Mouse (Mus musculus): ENCODE data around the gene Scnn1a. TPM values are rescaled to one million over a fixed set of nuclear protein-coding genes. Genes with fewer than 3 reads are reported as not detected.

Gene Scnn1a
- 14.9 and 18.5 TPM in 2 replicates for polyA plus RNA-seq (2012; rRNA removed; ENCODE audit: low replicate concordance)

DNA sequence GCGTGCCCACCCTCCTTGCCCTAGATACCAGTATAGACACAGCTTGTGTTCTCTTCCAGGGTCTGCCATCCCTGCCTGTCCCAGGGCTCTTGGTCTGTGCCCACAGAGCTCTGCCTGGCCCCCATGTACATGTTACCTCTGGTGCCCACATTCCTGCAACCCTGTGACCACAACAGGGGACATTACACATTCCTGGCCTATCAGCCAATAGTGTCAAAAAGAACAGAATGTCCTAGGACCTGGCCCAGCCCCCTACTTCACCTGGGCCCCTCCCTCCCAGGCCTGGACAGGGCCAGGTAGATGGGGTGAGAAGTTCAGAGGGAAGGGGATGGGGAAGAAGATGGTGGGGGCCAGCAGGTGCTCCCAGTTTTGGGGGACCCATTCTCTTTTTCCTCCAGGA is at the start of gene Scnn1a:
TSS of gene Scnn1a (plus strand) at position 337 of the 400 bp plus-strand sequence.

GRCm38 (mm10) chr6:125285890-125286289 is 34.6 kb upstream of the Scnn1a start, which contains the start of gene Tuba3a:
Tuba3a (minus strand) TSS chr6:125286042.

DNA sequence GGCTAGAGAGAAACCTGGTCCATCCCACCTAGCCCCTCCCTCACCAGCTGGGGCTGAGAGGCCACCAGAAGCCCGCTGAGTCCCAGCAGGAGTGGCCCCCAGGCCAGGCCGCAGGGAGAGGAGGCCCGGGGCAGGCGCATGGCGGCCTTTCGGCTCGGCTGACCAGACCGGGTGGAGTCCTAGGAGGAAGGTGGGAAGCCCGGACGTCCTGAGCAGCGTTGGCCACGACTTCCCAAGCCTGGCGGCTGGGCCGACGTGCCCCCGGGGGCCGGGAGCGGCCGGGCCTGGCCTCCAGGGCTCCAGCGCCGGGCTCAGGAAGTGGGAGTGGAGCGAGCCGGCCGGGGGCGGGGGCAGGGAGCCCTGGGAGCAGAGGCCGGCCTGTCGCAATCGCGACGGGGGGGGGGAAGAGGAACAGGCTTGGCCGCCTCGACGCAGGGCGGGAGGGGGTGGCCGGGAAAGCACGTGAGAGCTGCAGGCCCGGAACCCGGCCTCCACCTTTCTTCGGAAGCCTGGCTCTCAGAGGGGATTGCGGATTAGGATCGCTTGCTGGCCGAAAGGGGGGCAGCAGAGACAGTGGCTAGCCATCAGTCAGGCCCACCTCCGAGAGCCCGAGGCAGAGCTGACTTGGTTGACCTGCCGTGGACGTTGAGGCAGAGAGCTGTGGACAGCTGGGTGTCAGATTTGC is 6.8 kb upstream of the Scnn1a start, which contains the start of gene Ltbr:
TSS of gene Ltbr (minus strand) at position 340 of the 685 bp plus-strand sequence.

GRCm38 (mm10) chr6:125348721-125349574 is 28.5 kb downstream of the Scnn1a start, which contains the start of gene Tnfrsf1a:
Tnfrsf1a (plus strand) TSS chr6:125349362.

DNA sequence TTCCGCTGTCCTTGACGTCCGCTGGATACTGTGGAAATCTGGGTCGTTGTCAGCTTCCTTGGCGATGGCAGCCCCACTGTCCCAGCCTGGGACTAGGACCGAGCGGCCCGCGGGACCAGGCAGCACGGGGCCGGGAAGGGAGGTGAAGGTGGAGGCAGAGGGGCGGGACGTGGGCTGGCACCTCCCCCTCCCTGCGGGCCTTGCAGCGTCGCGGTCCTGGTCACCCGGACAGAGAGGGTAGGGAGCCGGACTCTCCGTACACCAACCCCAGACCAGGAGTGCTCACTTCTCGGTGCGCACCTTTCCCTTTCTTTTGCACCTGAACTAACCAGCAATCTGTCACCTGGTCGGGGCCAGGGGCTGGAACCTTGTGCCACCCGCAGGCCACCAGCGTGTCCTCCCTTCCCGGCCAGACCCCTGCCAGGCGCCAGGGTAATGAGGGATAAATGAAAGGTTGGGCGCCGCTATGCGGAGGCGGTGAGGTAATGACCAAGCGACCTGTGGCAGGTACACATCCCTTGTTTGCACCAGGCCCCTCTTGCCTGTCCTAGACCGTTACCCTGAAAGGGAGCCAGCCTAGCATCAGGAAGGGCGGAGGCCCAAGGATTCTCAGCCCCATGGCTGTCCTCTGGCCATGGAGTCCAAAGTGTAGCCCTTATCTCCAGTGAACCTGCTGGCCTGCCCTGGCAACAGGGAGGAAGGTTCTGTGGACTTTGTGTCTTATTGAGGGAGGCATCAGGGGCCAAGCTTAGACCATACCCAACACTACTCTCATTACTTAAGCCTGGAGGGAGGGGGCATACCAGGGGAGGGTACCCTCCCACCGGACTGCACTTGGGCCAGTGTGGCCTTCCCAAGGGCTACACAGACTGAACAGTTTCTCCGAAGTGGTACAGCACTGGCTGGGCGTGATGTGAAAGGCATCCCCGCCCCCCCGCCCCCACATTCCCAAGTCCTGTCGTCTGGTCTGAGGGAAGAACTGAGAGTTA is 60.2 kb downstream of the Scnn1a start, which contains the start of gene Plekhg6:
TSS of gene Plekhg6 (minus strand) at position 422 of the 989 bp plus-strand sequence.

Other genes starting within 250 kb of the Scnn1a start
- gene Chd4, start 224.7 kb upstream of the Scnn1a start, polyA plus RNA-seq (2012; rRNA removed; ENCODE audit: low replicate concordance), result 30.4 and 134 TPM in 2 replicates
- 15.3 and 15.5 TPM in 2 replicates for gene Nop2, start 188.8 kb upstream of the Scnn1a start, polyA plus RNA-seq (2012; rRNA removed; ENCODE audit: low replicate concordance)
- gene Iffo1, start 175.4 kb upstream of the Scnn1a start, polyA plus RNA-seq (2012; rRNA removed; ENCODE audit: low replicate concordance), result 32.1 and 52.1 TPM in 2 replicates
- gene Gapdh, start 154.2 kb upstream of the Scnn1a start, polyA plus RNA-seq (2012; rRNA removed; ENCODE audit: low replicate concordance), result 3,410 and 6,480 TPM in 2 replicates
- gene Ncapd2, start 129.0 kb upstream of the Scnn1a start, polyA plus RNA-seq (2012; rRNA removed; ENCODE audit: low replicate concordance), result 39.1 and 40.1 TPM in 2 replicates
- gene Mrpl51, start 128.9 kb upstream of the Scnn1a start, polyA plus RNA-seq (2012; rRNA removed; ENCODE audit: low replicate concordance), result 46.4 and 62.9 TPM in 2 replicates
- 28.7 and 36.3 TPM in 2 replicates for gene Vamp1, start 105.1 kb upstream of the Scnn1a start, polyA plus RNA-seq (2012; rRNA removed; ENCODE audit: low replicate concordance)
- 26.1 and 32.6 TPM in 2 replicates for gene Tapbpl, start 88.8 kb upstream of the Scnn1a start, polyA plus RNA-seq (2012; rRNA removed; ENCODE audit: low replicate concordance)
- 61.3 and 95.2 TPM in 2 replicates for gene Cd27, start 83.6 kb upstream of the Scnn1a start, polyA plus RNA-seq (2012; rRNA removed; ENCODE audit: low replicate concordance)
- gene Tuba3a, start 34.6 kb upstream of the Scnn1a start, polyA plus RNA-seq (2012; rRNA removed; ENCODE audit: low replicate concordance), result 0.14 TPM in 1 of 2 replicates, not detected in the other
- 84.9 and 110 TPM in 2 replicates for gene Ltbr, start 6.8 kb upstream of the Scnn1a start, polyA plus RNA-seq (2012; rRNA removed; ENCODE audit: low replicate concordance)
- gene Tnfrsf1a, start 28.7 kb downstream of the Scnn1a start, polyA plus RNA-seq (2012; rRNA removed; ENCODE audit: low replicate concordance), result 184 and 196 TPM in 2 replicates
- gene Plekhg6, start 60.1 kb downstream of the Scnn1a start, polyA plus RNA-seq (2012; rRNA removed; ENCODE audit: low replicate concordance), result 4.0 and 4.1 TPM in 2 replicates
- 156 and 277 TPM in 2 replicates for gene Cd9, start 174.1 kb downstream of the Scnn1a start, polyA plus RNA-seq (2012; rRNA removed; ENCODE audit: low replicate concordance)
- gene Vwf, start 226.1 kb downstream of the Scnn1a start, polyA plus RNA-seq (2012; rRNA removed; ENCODE audit: low replicate concordance), result 92.3 and 94.7 TPM in 2 replicates

All from mammary gland, adult 2 months (tissue).